ENCODE assay signal across 10 mouse cellular contexts in genomic region chr4:135895071-135895571, GRCm38 (mm10). TPM values are rescaled to one million over a fixed set of nuclear protein-coding genes. Genes with fewer than 3 reads are reported as not detected.
DNase-seq lines count a peak whose midpoint lies in the region; ATAC-seq and TF ChIP-seq lines count a peak whose summit lies in the region.
"Had no signal": no experiment of that assay in that cellular context is flagged by ENCODE, and none has a peak within 500 bp of the region (broad histone marks: within the 10 kb centered on the region; RNA-seq: fewer than 3 reads in every experiment).

TSS of gene Cnr2 (plus strand) at chr4:135895394.

- H3K4me2 ChIP-seq in kidney, embryonic 15.5 days: no peak within 1 kb of the TSS
- no peak within 1 kb of the TSS for H3K4me2 ChIP-seq in stomach, postnatal 0 days (replicated peaks; ENCODE audit: low read depth)
- H3K4me2 ChIP-seq: embryonic facial prominence, embryonic 12.5 days had no signal

- peaks cover 67% of the 10 kb centered on the region for H3K4me1 ChIP-seq in erythroblast, embryonic 14.5 days (ENCODE audit: control insufficient read depth)
- no peaks in the 10 kb centered on the region for H3K4me1 ChIP-seq in kidney, embryonic 15.5 days
- H3K4me1 ChIP-seq in stomach, postnatal 0 days (replicated peaks; ENCODE audit: control insufficient read depth, insufficient read depth): no peaks in the 10 kb centered on the region
- H3K4me1 ChIP-seq: embryonic facial prominence, embryonic 12.5 days had no signal

- DNase-seq in 416B (ENCODE audit: low read depth) (peak; percentile 88), A20 (ENCODE audit: low read depth, low spot score) (peak; percentile 85)
- DNase-seq in kidney, adult 9 months: no peak
- no peak for DNase-seq in stomach, postnatal 0 days (ENCODE audit: low spot score)
- DNase-seq: cerebellum, adult 11 months had no signal

- TF ChIP-seq CTCF in stomach, postnatal 0 days (IDR thresholded peaks at IDR 0.05; ENCODE audit: low read depth): no peak

- 0 out of 2 replicates have a peak, but pooled peaks have one; percentile 27 for ATAC-seq in monocyte, adult 5-6 weeks (replicated peaks; ENCODE audit: insufficient number of reproducible peaks, low FRiP score, low TSS enrichment, poor library complexity, severe bottlenecking)
- ATAC-seq in kidney, embryonic 15.5 days (replicated peaks; ENCODE audit: low FRiP score): no peak
- no peak for ATAC-seq in stomach, postnatal 0 days (ENCODE audit: low FRiP score, low TSS enrichment)

- no peak for TF ChIP-seq EP300 in stomach, postnatal 0 days (optimal IDR thresholded peaks at IDR 0.05)

- H3K4me3 ChIP-seq in erythroblast, embryonic 14.5 days (replicated peaks): peak within 1 kb of the TSS; percentile 27
- no peak within 1 kb of the TSS for H3K4me3 ChIP-seq in kidney, embryonic 15.5 days (replicated peaks)
- H3K4me3 ChIP-seq in stomach, postnatal 0 days (ENCODE audit: low read depth, low read length): no peak within 1 kb of the TSS
- H3K4me3 ChIP-seq: embryonic facial prominence, embryonic 12.5 days; layer of hippocampus, adult 2 months had no signal

- no peak within 1 kb of the TSS for H3K27ac ChIP-seq in kidney, embryonic 15.5 days
- H3K27ac ChIP-seq in stomach, postnatal 0 days (replicated peaks): no peak within 1 kb of the TSS
- H3K27ac ChIP-seq: embryonic facial prominence, embryonic 12.5 days; layer of hippocampus, adult 2 months had no signal

- H3K36me3 ChIP-seq in erythroblast, embryonic 14.5 days (ENCODE audit: control insufficient read depth): no peaks in the 10 kb centered on the region
- no peaks in the 10 kb centered on the region for H3K36me3 ChIP-seq in kidney, embryonic 15.5 days
- H3K36me3 ChIP-seq in stomach, postnatal 0 days (ENCODE audit: control insufficient read depth, insufficient read depth, low read length): no peaks in the 10 kb centered on the region
- H3K36me3 ChIP-seq: embryonic facial prominence, embryonic 12.5 days had no signal

- WGBS in kidney, embryonic 15.5 days: 64% methylated on average over 8 of the region's 8 CpGs
- WGBS in stomach, postnatal 0 days: 45% methylated on average over 8 of the region's 8 CpGs

- no peaks in the 10 kb centered on the region for H3K9me3 ChIP-seq in erythroblast, embryonic 14.5 days (ENCODE audit: control insufficient read depth, low read length)
- H3K9me3 ChIP-seq in kidney, embryonic 15.5 days (replicated peaks): no peaks in the 10 kb centered on the region
- no peaks in the 10 kb centered on the region for H3K9me3 ChIP-seq in stomach, postnatal 0 days (ENCODE audit: control insufficient read depth, low read length)
- H3K9me3 ChIP-seq: embryonic facial prominence, embryonic 12.5 days had no signal

- H3K27me3 ChIP-seq in erythroblast, embryonic 14.5 days (ENCODE audit: control insufficient read depth): no peaks in the 10 kb centered on the region
- H3K27me3 ChIP-seq in kidney, embryonic 15.5 days: no peaks in the 10 kb centered on the region
- H3K27me3 ChIP-seq in stomach, postnatal 0 days (ENCODE audit: control insufficient read depth, insufficient read depth, low read length): no peaks in the 10 kb centered on the region
- H3K27me3 ChIP-seq: embryonic facial prominence, embryonic 12.5 days had no signal

- no peak within 1 kb of the TSS for H3K9ac ChIP-seq in kidney, embryonic 15.5 days
- H3K9ac ChIP-seq in stomach, postnatal 0 days (ENCODE audit: low read length): no peak within 1 kb of the TSS
- H3K9ac ChIP-seq: embryonic facial prominence, embryonic 12.5 days had no signal

RNA-seq across cellular contexts. Expression of gene Cnr2, which starts in this region (rescaled TPM):
- 0.02 TPM in 1 of 2 replicates, not detected in the other for polyA plus RNA-seq in erythroblast, embryonic 14.5 days (2012)
- 12.0 to 23.7 TPM (median 19.9 TPM) in 3 replicates for total RNA-seq in monocyte, adult 5-6 weeks (2017)
- polyA plus RNA-seq in kidney, embryonic 15.5 days (2015; fragmentation: Nextera tagmentation; extraction: Ambion mirVana): 0.64 and 0.95 TPM in 2 replicates
- 0.10 and 0.11 TPM in 2 replicates for polyA plus RNA-seq in stomach, postnatal 0 days (2015; fragmentation: Nextera tagmentation; extraction: Ambion mirVana)

Comparison
In these comparisons a context has a peak if more than half of its experiments do, and no peak if none do; other contexts are left out.
1. DNase-seq: peak in 416B (single experiment) and A20 (single experiment); none in kidney, adult 9 months (single experiment) and stomach, postnatal 0 days (single experiment).